Mouse (Mus musculus): ENCODE results near the gene Ctdnep1.

DNA sequence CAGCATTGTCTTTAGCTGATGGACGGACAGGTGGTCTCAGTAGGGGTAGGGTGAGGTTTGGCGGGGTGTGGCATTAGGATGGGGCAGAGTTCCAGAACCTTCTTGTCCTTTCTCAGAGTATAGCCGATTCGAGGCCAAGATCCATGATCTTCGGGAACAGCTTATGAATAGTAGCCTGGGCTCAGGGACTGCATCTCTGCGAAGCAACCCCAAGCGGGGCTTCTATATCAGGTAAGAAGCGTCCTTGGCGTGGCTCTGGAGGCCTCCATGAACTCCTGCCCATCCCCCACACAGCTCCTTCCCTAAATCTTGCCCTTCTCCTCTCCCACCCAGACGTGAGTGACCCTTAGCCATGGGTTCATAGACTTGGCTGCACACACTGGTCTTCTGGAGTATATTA is 58.7 kb downstream of the Ctdnep1 start:
- TF ChIP-seq CTCF (IDR thresholded peaks at IDR 0.05; ENCODE audit: borderline replicate concordance, control insufficient read depth, extremely low read depth, insufficient read depth, low read length, poor library complexity) (no peak), POLR2A (IDR thresholded peaks at IDR 0.05; ENCODE audit: control insufficient read depth, extremely low read depth, insufficient read depth, low read length, poor library complexity) (no peak)
